Mouse (Mus musculus): ENCODE data around the gene Rbm33.

The Rbm33 gene

GRCm38 (mm10) chr5:28413533-28413932, 96.6 kb downstream of the Rbm33 start:
- DNase-seq, result peak; percentile 90

GRCm38 (mm10) chr5:28414076-28414475, 97.2 kb downstream of the Rbm33 start:
- no peak for DNase-seq

GRCm38 (mm10) chr5:28416029-28416428, 99.1 kb downstream of the Rbm33 start:
- DNase-seq, result no peak

- DNase-seq, result peak; percentile 72
These were observed 101.8 kb downstream of the Rbm33 start for GRCm38 (mm10) chr5:28418734-28419133.

- peak; percentile 87 for DNase-seq
These were observed 102.8 kb downstream of the Rbm33 start for GRCm38 (mm10) chr5:28419640-28420265.

- peak; percentile 74 for DNase-seq
These were observed 106.9 kb downstream of the Rbm33 start for GRCm38 (mm10) chr5:28423781-28424180.

- peak; percentile 50 for DNase-seq
These were observed 109.0 kb downstream of the Rbm33 start for GRCm38 (mm10) chr5:28425926-28426325.

GRCm38 (mm10) chr5:28450126-28450890, 133.4 kb downstream of the Rbm33 start:
- peak; percentile 72 for DNase-seq

GRCm38 (mm10) chr5:28451053-28451638, 134.2 kb downstream of the Rbm33 start:
- DNase-seq, result peak; percentile 92

GRCm38 (mm10) chr5:28453086-28453485, 136.2 kb downstream of the Rbm33 start:
- DNase-seq, result peak; percentile 66

- DNase-seq, result peak; percentile 30
These were observed 136.6 kb downstream of the Rbm33 start for GRCm38 (mm10) chr5:28453523-28453922.

- peak; percentile 65 for DNase-seq
These were observed 137.6 kb downstream of the Rbm33 start for GRCm38 (mm10) chr5:28454546-28454945.

- peak; percentile 68 for DNase-seq
These were observed 138.8 kb downstream of the Rbm33 start for GRCm38 (mm10) chr5:28455721-28456120.

GRCm38 (mm10) chr5:28456366-28456765, 139.4 kb downstream of the Rbm33 start:
- peak; percentile 50 for DNase-seq

- peak; percentile 57 for DNase-seq
These were observed 141.2 kb downstream of the Rbm33 start for GRCm38 (mm10) chr5:28457921-28458641.

GRCm38 (mm10) chr5:28458821-28459240, 141.9 kb downstream of the Rbm33 start:
- peak; percentile 75 for DNase-seq

- DNase-seq, result peak; percentile 80
These were observed 142.7 kb downstream of the Rbm33 start for GRCm38 (mm10) chr5:28459456-28460225.

- DNase-seq, result peak; percentile 70
These were observed 143.8 kb downstream of the Rbm33 start for GRCm38 (mm10) chr5:28460556-28461350.

GRCm38 (mm10) chr5:28461376-28461775, 144.5 kb downstream of the Rbm33 start:
- peak; percentile 77 for DNase-seq

GRCm38 (mm10) chr5:28462741-28463590, 146.0 kb downstream of the Rbm33 start:
- peak; percentile 63 for DNase-seq

GRCm38 (mm10) chr5:28463656-28464055, 146.7 kb downstream of the Rbm33 start:
- DNase-seq, result peak; percentile 80
